Mouse (Mus musculus) c-Kit-negative CD71-positive TER-119-positive erythroid progenitor cells, embryonic 14.5 days (primary cell): ENCODE results near the gene Olfr328.
A peak's percentile ranks its signal among the peaks of the same experiment; 100 is the strongest.
"Not testable (repeated sequence)": the region's sequence is repeated elsewhere in the genome, so short reads cannot be mapped to it uniquely, and the experiment has no call there.

Source experiments
- DNase-seq: peaks from one replicate; pipeline ENCODE4 v3.0.0-alpha.2; 2013; ENCODE audit warnings: low read depth, low spot score

Gene Olfr328

DNA sequence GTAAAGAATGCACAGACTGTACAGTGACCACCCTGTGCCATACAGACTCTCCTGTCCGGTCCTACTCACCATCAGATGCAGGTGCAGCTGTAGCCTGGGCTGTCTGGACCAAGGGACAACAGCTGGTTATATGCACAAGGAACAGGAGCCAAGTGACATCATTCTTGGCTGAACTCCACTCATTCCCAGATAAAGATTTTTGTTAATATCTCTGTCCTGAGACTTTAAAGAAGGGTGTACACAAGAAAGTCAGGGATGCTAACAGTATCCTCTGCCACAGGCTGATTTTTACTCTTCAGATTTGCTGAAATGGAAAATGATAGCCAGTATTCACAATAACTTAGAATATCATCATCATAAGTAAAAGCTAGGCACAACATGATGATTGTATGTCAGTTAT, at the start of gene Olfr328:
Gene Olfr328 (minus strand): TSS at position 101 of the 400 bp plus-strand sequence.
- no peak for DNase-seq

DNA sequence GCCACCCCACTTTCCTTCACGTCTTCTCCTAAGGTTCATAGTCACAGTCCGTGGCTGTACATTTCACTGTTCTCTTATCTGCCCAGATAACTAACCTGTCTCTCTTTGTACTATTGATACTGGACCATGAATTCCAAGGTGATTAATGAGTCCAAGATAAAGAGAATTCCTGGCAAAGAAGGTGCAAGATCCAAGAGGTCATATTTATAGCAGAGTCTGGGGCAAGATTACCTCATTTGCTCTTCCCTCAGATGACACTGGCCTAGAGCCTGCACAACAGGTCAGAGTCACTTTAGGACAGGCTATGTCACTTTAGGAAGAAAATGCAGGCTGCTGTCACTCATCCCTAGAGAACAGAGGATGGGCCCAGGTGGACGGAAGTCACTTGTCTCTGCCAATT, 49.8 kb upstream of the Olfr328 start:
- no peak for DNase-seq

DNA sequence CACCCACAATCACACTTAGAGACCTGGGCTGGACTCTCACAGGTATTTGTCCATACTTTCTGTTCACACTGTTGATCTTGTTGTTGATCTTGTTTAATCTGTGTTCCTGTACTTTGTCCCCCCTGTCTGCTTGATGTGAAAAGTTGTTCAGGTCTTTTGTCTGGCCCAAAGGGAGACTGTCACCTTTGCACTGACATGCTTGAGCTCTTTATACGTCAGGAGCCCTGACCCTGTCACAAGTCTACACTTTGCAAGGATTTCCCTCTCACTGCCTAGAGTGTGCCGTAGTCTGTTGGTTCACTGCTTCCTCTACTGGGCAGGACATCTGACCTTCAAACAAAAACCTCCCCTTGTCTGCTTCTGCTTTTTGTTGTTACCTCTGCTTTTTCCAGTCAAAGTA, 49.3 kb upstream of the Olfr328 start:
- DNase-seq: no peak

DNA sequence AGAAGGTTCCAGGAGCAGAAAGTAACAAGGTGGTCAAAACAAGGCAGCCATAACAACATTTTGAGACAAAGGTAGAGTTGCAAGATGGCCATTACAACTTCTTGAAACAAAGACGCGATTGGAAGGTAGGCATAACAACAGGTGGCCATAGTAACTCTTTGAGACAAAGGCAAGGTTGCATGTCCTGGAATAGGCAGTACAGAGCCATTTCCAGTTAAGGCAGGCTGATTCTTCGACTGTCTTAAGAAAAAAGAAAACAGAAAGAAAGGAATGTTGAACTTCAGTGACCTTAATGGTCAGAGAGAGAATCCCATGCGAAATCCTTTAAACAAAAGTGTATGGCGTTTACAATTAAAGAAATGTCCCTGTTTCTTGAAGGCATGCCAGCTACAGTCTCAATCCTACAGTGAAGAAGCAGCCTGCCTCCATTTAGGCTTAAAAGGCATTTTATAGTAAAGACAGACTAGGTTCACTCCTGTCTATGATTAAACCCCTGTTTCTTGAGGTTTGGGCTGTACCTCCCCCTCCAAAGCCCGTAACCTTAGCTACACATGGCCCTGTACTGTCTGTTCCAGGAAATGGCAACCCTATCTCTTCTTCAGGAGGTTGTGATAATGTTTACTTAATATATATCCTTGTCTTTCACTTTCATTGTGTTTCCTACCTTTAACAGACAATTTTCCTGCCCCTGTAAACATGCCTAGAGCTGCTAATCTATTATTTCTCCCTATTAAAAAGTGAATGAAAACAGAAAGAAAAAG, 47.5 kb upstream of the Olfr328 start:
- no peak for DNase-seq

DNA sequence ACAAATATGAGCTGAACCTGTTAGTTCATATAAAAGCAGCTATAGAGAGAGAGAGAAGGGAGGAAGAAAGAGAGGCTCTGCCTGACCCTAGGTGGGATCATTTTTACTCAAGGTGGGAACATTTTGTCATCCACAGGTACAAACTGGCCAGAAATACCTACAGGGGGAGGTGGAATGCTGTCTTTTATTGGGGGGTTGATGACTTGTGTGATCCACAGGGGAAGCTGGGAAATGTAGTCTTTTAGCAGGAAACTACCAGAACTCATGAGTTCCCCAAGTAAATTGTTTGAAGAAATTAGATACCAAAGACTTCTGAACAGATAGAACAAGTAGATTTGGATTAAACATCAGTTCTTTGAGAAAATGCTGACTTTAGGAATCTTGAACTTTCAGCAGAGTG, 46.6 kb upstream of the Olfr328 start:
- DNase-seq: no peak

DNA sequence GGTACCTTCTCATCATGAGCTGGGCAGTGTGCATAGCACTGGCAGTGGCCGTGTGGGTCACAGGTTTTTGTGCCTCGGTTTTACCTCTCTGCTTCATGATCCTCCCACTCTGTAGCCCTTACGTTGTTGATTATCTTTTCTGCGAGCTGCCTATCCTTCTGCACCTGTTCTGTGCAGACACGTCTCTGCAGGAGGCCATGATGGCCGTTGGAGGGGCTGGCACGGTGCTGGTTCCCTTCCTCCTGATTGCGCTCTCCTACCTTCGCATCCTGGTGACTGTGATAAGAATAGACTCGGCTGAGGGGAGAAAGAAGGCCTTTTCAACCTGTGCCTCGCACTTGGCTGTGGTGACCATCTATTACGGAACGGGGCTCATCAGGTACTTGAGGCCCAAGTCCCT, 42.4 kb upstream of the Olfr328 start:
- DNase-seq: no peak

DNA sequence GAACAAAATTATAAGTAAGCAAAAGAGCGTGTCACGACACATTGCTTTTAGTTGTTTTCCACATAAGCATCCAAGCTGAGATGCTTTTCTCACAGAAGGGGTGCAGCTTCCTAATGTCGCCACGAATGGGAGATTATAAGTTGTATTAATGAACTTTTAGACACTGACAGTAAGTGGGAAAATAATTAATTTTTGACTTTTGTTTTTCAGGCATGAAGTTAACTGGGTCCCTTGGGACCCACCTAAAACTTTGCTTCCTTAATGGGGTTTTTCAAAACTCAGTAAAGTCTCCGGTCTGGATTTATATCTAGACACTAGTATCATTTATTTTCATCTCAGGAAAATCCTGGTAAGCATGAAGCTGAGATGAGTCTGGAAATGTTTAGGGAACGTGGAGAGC, 39.4 kb upstream of the Olfr328 start, which contains the start of gene Olfr324:
Gene Olfr324 (plus strand): TSS at position 301 of the 400 bp plus-strand sequence.
- no peak for DNase-seq

DNA sequence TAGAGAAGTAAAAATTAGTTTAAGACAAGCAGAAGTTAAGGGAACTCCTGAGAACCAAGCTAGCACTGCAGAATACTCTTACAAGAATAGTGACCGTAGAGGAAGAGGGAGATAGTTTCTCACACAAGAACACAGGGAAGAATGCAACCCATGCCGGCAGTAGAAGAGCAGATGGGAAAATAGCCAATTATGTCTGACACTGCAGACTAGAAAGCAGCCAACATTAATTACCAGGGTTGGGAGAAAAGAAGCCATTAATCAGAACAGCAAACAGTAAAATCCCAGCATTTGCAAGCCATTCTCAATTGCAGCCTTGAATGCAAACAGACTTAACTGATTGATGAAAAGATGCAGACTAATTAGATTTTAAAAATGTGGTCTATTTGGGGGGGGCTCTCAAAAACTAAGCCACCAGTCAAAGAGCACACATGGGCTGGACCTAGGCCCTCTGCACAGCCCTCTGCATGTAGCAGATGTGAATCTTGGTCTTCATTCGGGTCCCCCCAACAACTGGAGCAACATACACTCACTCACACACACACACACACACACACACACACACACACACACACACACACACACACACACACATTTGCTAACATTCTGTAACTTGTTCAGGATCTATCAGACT, 33.3 kb upstream of the Olfr328 start:
- no peak for DNase-seq

DNA sequence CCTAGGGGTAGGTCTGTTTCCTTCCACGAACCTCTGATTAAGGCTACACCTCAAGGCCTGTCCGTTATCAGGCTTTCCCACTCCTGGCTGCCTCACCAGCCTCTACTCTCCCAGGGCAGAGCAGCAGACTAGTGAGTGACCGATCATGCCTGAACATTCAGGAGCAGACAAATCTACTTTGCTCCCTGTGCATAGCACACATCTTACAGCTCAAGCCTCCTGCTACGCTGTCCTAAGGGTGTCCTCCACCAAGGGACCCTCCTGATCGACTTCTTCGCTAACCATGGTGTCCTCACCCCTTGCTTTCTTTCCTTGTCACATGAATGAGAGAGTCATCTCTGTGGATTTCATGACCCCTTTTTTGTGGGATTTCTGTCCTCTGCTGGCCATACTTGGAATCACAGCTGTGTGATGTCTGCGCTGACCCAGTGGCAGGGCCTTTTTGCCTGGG, 32.5 kb upstream of the Olfr328 start:
- peak; percentile 75 for DNase-seq

DNA sequence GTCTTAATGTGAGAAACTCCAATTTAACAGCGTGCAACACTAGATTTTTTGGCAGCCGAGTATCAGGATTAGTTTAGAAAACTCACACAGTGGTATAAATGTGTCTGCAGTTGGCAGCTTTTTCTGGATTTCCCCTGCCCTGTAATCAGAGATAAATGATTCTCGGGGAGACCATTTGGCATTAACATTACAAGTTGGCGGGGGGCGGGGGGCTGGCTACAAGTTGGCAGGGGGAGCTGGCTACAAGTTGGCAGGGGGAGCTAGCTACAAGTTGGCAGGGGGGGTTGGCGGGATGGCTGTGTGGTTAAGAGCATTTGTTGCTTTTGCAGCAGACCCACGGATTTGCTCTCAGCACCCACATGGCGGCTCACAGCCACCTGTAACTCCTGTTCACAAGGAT, 23.2 kb upstream of the Olfr328 start:
- no peak for DNase-seq

DNA sequence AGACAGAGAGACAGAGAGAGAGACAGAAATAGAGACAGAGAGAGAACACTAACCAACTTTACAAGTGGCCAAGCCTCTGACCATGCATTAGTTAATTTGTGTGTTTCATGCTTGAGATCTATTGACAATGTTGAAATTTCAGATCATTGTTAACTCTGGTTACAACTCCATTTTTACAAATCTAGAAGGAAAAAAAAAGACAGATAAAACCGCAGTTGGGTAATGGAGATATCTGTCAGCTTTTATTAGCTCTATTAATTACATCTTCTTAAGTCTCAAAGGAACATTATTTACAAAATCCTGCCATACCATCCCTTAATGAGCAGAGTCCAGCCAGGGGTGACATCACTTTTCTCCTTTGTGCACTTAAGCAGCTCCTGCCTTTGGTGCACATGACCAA, 22.0 kb upstream of the Olfr328 start, which contains the start of gene Olfr325:
Gene Olfr325 (plus strand): TSS at position 301 of the 400 bp plus-strand sequence.
- DNase-seq: no peak

DNA sequence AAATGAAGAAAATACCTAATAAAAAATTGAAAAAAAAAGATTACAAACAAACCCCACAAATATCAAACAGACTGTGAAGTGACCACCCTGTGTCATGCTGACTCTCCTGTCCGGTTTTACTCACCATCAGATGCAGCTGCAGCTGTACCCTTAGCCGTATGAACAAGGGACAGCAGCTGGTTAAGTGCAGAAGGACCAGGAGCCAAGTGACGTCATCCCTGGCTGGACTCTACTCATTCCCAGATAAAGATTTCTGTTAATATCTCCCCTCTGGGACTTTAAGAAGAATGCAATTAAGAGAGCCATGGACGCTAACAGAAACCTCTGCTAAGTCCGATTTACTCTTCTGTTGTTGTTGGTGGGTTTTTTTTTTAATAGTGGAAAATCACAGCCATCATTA, 15.0 kb upstream of the Olfr328 start, which contains the start of gene Olfr224:
Gene Olfr224 (minus strand): TSS at position 149 of the 400 bp plus-strand sequence.
- no peak for DNase-seq

DNA sequence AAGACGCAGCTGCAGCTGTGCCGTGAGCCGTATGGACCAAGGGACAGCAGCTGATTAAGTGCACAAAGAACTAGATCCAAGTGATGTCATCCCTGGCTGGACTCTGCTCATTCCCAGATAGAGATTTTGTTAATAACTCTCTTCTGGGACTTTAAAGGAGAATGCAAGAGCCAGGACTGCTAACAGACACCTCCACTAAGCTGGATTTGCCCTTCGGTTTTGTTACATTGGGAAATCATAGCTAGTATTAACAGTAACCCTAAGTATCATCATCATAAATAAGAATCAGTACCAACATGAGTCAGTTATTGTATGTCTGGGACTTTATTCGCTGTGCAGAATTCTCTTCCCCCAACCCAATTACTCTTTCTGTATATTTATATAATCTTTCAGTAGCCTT, 9.1 kb downstream of the Olfr328 start, which contains the start of gene Olfr329-ps:
Gene Olfr329-ps (minus strand): TSS at position 101 of the 400 bp plus-strand sequence.
- no peak for DNase-seq

DNA sequence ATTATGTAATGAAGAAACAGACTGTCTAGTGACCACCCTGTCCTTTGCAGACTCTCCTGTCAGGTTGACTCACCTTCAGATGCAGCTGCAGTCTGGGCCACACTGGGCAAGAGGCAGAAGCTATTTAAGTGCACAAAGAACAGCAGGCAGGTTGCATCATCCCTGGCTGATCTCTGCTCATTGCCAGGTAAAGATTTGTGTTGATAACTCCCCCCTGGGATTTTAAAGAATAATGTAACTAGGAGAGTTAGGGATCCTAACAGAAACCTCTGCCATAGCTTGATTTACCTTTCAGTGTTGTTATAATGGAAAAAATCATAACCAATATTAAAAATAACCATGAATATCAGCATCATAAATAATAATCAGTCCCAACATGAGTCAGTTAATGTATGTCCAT, 20.7 kb downstream of the Olfr328 start, which contains the start of gene Olfr330:
Gene Olfr330 (minus strand): TSS at position 101 of the 400 bp plus-strand sequence.
- DNase-seq: not testable (repeated sequence)

DNA sequence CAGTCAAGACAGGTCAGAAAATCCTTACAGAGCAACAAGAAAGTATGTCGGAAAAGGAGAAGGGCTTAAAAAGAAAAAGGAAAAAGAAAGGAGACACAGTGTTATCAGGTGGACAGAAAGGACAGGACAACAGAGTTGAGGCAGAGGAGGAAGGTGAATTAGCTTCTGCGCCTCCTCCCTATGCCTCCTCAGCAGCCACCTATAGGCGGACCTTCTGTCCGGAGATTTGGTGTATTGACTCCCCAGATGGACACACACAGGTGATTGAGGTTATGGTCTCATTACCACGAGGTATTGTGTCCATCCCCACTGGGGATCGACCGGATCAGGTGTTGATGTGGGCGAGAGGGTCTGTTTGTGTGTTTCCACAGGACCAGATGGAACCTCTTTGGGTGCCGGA, 35.7 kb downstream of the Olfr328 start:
- DNase-seq: not testable (repeated sequence)

DNA sequence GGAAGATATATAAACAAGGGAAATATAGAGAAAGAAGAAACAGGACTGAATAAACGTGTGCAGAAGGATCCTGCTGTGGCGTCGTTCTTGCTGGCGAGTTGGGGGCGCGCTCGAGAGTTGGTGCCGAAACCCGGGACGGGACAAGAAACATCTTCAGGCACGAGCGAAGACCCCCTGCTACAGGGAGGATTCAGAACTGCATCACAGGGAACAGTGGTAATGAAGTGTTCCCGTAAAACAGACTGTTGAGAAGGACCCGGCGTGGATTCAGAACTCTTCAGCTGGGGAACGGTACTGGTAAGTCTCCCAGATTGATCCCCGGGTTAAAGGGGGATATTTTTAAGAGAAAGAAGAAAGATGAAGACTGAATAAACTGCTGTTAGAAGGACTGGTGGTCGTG, 36.5 kb downstream of the Olfr328 start:
- DNase-seq: not testable (repeated sequence)

DNA sequence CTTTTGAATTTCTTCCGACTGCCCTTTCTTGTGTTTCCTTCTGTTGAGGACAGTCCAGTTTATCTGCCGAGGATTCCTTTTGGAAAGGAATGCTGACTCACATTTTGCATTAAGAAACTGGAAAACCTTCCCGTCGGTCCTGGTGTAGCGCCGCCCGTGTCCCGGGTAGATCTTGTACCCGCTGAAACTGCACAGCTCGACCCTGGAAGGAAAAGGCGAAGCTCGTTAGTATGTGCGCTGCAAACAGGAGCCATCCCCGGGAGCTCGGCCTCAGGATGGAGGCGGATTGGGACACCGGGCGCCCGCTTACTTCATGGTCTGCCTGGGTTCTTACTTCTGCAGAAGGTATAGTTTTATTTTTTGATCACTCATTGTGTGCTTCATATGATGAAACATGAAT, 46.4 kb downstream of the Olfr328 start:
- DNase-seq: not testable (repeated sequence)

DNA sequence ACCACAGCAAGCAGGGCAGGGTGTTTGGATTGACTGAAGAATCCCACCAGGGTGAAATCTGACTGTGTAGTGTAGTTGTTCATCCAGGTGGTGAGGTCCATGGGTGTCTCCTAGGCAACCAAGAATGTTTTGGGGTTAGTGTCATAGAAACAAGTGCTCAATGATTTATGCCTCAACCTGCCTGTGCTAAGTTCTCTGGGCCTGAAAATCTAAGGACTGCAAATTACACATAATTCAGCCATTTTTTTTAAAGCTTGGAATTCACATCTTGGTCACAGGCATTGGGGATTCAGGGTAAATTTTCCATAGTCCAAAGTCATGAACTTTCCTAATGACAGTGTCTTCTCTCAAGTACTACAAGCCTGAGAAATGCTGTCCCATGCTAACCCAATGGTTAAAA, 53.0 kb downstream of the Olfr328 start, which contains the start of gene Olfr331:
Gene Olfr331 (minus strand): TSS at position 101 of the 400 bp plus-strand sequence.
- DNase-seq: not testable (repeated sequence)
